Mouse (Mus musculus): ENCODE results near the gene Timm17a. TPM values are rescaled to one million over a fixed set of nuclear protein-coding genes. Genes with fewer than 3 reads are reported as not detected.

The Timm17a gene
- 100 to 1,000 TPM; 128 to 140 TPM for polyA plus RNA-seq (2017; shearing (Covaris generic))

GRCm38 (mm10) chr1:135313284-135314031, at the start of gene Timm17a:
TSS of gene Timm17a (minus strand) at chr1:135313778.

GRCm38 (mm10) chr1:135324571-135324970, 11.0 kb upstream of the Timm17a start, which contains the start of gene Lmod1:
TSS of gene Lmod1 (plus strand) at chr1:135324807.

GRCm38 (mm10) chr1:135283826-135284291, 29.7 kb downstream of the Timm17a start, which contains the start of gene Rnpep:
TSS of gene Rnpep (minus strand) at chr1:135284084.

GRCm38 (mm10) chr1:135258380-135259127, 55.0 kb downstream of the Timm17a start, which contains the start of gene Elf3:
TSS of gene Elf3 (minus strand) at chr1:135258568.

Other genes starting within 250 kb of the Timm17a start
- gene Lgr6, start 208.5 kb downstream of the Timm17a start, polyA plus RNA-seq (2017; shearing (Covaris generic)), result 1 to 10 TPM in 1 of 2 experiments, under 1 TPM in 1; 0.14 to 1.0 TPM
- 100 to 1,000 TPM; 217 to 233 TPM for gene Ptpn7, start 181.1 kb downstream of the Timm17a start, polyA plus RNA-seq (2017; shearing (Covaris generic))
- 100 to 1,000 TPM in 1 of 2 experiments, 10 to 100 TPM in 1; 76.1 to 108 TPM for gene Arl8a, start 167.0 kb downstream of the Timm17a start, polyA plus RNA-seq (2017; shearing (Covaris generic))
- gene Gpr37l1, start 146.1 kb downstream of the Timm17a start, polyA plus RNA-seq (2017; shearing (Covaris generic)), result not detected
- gene Elf3, start 55.2 kb downstream of the Timm17a start, polyA plus RNA-seq (2017; shearing (Covaris generic)), result under 1 TPM in 1 of 2 experiments, not detected in 1; 0.34 TPM
- 10 to 100 TPM; 62.5 to 64.1 TPM for gene Rnpep, start 29.7 kb downstream of the Timm17a start, polyA plus RNA-seq (2017; shearing (Covaris generic))
- under 1 TPM in 1 of 2 experiments, not detected in 1; 0.21 TPM for gene Lmod1, start 11.0 kb upstream of the Timm17a start, polyA plus RNA-seq (2017; shearing (Covaris generic))
- gene Shisa4, start 61.5 kb upstream of the Timm17a start, polyA plus RNA-seq (2017; shearing (Covaris generic)), result 1 to 10 TPM in 1 of 2 experiments, not detected in 1; 1.7 TPM
- 10 to 100 TPM; 51.3 to 60.8 TPM for gene Ipo9, start 116.7 kb upstream of the Timm17a start, polyA plus RNA-seq (2017; shearing (Covaris generic))